In genomic region chr2:89093848-89094247, GRCm38 (mm10) we compare ENCODE assay signal across 52 mouse cellular contexts. TPM values are rescaled to one million over a fixed set of nuclear protein-coding genes. Genes with fewer than 3 reads are reported as not detected.
"Had no signal": no experiment of that assay in that cellular context is flagged by ENCODE, and none has a peak within 500 bp of the region (broad histone marks: within the 10 kb centered on the region; RNA-seq: fewer than 3 reads in every experiment).

No protein-coding gene starts in this region.

- H3K27me3 ChIP-seq: heart, embryonic 12.5 days; heart, embryonic 13.5 days; heart, embryonic 15.5 days; hindbrain, embryonic 12.5 days; hindbrain, embryonic 13.5 days; hindbrain, embryonic 15.5 days; intestine, embryonic 15.5 days; kidney, embryonic 15.5 days had no signal

- H3K9me3 ChIP-seq: heart, embryonic 12.5 days; heart, embryonic 13.5 days; heart, embryonic 15.5 days; hindbrain, embryonic 10.5 days; hindbrain, embryonic 12.5 days; hindbrain, embryonic 13.5 days; hindbrain, embryonic 15.5 days; intestine, embryonic 15.5 days; kidney, embryonic 15.5 days had no signal

- DNase-seq: heart, postnatal 10 days; heart, postnatal 14 days; heart, postnatal 36 days; heart, postnatal 4 days; kidney, adult 11 months; kidney, adult 18-20 months; kidney, adult 2 months; kidney, adult 8-10 months; kidney, adult 9 months; kidney, postnatal 10 days; kidney, postnatal 14 days; kidney, postnatal 25 days; kidney, postnatal 36 days; kidney, postnatal 4 days; layer of hippocampus, adult 9-11 months; layer of hippocampus, postnatal 36 days had no signal

- H3K9ac ChIP-seq: heart, embryonic 12.5 days; heart, embryonic 13.5 days; heart, embryonic 15.5 days; hindbrain, embryonic 12.5 days; hindbrain, embryonic 13.5 days; hindbrain, embryonic 14.5 days; hindbrain, embryonic 15.5 days; intestine, embryonic 15.5 days; kidney, embryonic 15.5 days had no signal

- H3K27ac ChIP-seq: heart, embryonic 13.5 days; heart, embryonic 15.5 days; hindbrain, embryonic 10.5 days; hindbrain, embryonic 12.5 days; hindbrain, embryonic 13.5 days; hindbrain, embryonic 14.5 days; hindbrain, embryonic 15.5 days; hindbrain, postnatal 0 days; intestine, embryonic 15.5 days; kidney, embryonic 15.5 days; kidney, postnatal 0 days; layer of hippocampus, adult 2 months; left cerebral cortex, adult 2 months had no signal

- H3K4me3 ChIP-seq: heart, embryonic 12.5 days; heart, embryonic 13.5 days; heart, embryonic 15.5 days; hindbrain, embryonic 10.5 days; hindbrain, embryonic 12.5 days; hindbrain, embryonic 13.5 days; hindbrain, embryonic 15.5 days; intestine, embryonic 15.5 days; kidney, embryonic 15.5 days; layer of hippocampus, adult 2 months; left cerebral cortex, adult 2 months had no signal

- H3K4me1 ChIP-seq: heart, embryonic 12.5 days; heart, embryonic 13.5 days; heart, embryonic 15.5 days; hindbrain, embryonic 10.5 days; hindbrain, embryonic 12.5 days; hindbrain, embryonic 13.5 days; hindbrain, embryonic 15.5 days; intestine, embryonic 15.5 days; kidney, embryonic 15.5 days had no signal

- H3K36me3 ChIP-seq: heart, embryonic 12.5 days; heart, embryonic 13.5 days; heart, embryonic 15.5 days; hindbrain, embryonic 10.5 days; hindbrain, embryonic 12.5 days; hindbrain, embryonic 13.5 days; hindbrain, embryonic 15.5 days; intestine, embryonic 15.5 days; kidney, embryonic 15.5 days had no signal

RNA-seq across cellular contexts. Expression of gene Olfr1219, which starts 10.5 kb away (rescaled TPM):
- total RNA-seq: heart, postnatal 10 days; heart, postnatal 14 days; heart, postnatal 25 days; heart, postnatal 36 days; heart, postnatal 4 days; hematopoietic stem cell, adult 5-6 weeks; hindbrain, postnatal 0 days; layer of hippocampus, adult 18-20 months; layer of hippocampus, adult 2 months; layer of hippocampus, adult 8-10 months; layer of hippocampus, postnatal 10 days; layer of hippocampus, postnatal 14 days; layer of hippocampus, postnatal 25 days; layer of hippocampus, postnatal 36 days; left cerebral cortex, adult 18-20 months; left cerebral cortex, adult 2 months; left cerebral cortex, adult 8-10 months had no signal
- polyA plus RNA-seq: heart, embryonic 11.5 days; heart, embryonic 12.5 days; heart, embryonic 13.5 days; heart, embryonic 14.5 days; heart, embryonic 15.5 days; heart, embryonic 16.5 days; heart, postnatal 0 days; hindbrain, embryonic 10.5 days; hindbrain, embryonic 11.5 days; hindbrain, embryonic 12.5 days; hindbrain, embryonic 13.5 days; hindbrain, embryonic 14.5 days; hindbrain, embryonic 15.5 days; hindbrain, embryonic 16.5 days; hindbrain, postnatal 0 days; inflammation-experienced regulatory T-cells, adult 6 months; intestine, embryonic 14.5 days; intestine, embryonic 15.5 days; intestine, embryonic 16.5 days; intestine, postnatal 0 days; kidney, adult 2 months; kidney, embryonic 14.5 days; kidney, embryonic 15.5 days; kidney, embryonic 16.5 days; kidney, postnatal 0 days; large intestine, adult 2 months had no signal

RNA-seq across cellular contexts. Expression of gene Olfr1220, which starts 12.8 kb away (rescaled TPM):
- total RNA-seq: heart, postnatal 10 days; heart, postnatal 14 days; heart, postnatal 25 days; heart, postnatal 36 days; heart, postnatal 4 days; hematopoietic stem cell, adult 5-6 weeks; hindbrain, postnatal 0 days; layer of hippocampus, adult 18-20 months; layer of hippocampus, adult 2 months; layer of hippocampus, adult 8-10 months; layer of hippocampus, postnatal 10 days; layer of hippocampus, postnatal 14 days; layer of hippocampus, postnatal 25 days; layer of hippocampus, postnatal 36 days; left cerebral cortex, adult 18-20 months; left cerebral cortex, adult 2 months; left cerebral cortex, adult 8-10 months had no signal
- polyA plus RNA-seq: heart, embryonic 11.5 days; heart, embryonic 12.5 days; heart, embryonic 13.5 days; heart, embryonic 14.5 days; heart, embryonic 15.5 days; heart, embryonic 16.5 days; heart, postnatal 0 days; hindbrain, embryonic 10.5 days; hindbrain, embryonic 11.5 days; hindbrain, embryonic 12.5 days; hindbrain, embryonic 13.5 days; hindbrain, embryonic 14.5 days; hindbrain, embryonic 15.5 days; hindbrain, embryonic 16.5 days; hindbrain, postnatal 0 days; inflammation-experienced regulatory T-cells, adult 6 months; intestine, embryonic 14.5 days; intestine, embryonic 15.5 days; intestine, embryonic 16.5 days; intestine, postnatal 0 days; kidney, adult 2 months; kidney, embryonic 14.5 days; kidney, embryonic 15.5 days; kidney, embryonic 16.5 days; kidney, postnatal 0 days; large intestine, adult 2 months had no signal

RNA-seq across cellular contexts. Expression of gene Olfr1221, which starts 23.2 kb away (rescaled TPM):
- total RNA-seq: heart, postnatal 10 days; heart, postnatal 14 days; heart, postnatal 25 days; heart, postnatal 36 days; heart, postnatal 4 days; hematopoietic stem cell, adult 5-6 weeks; hindbrain, postnatal 0 days; layer of hippocampus, adult 18-20 months; layer of hippocampus, adult 2 months; layer of hippocampus, adult 8-10 months; layer of hippocampus, postnatal 10 days; layer of hippocampus, postnatal 14 days; layer of hippocampus, postnatal 25 days; layer of hippocampus, postnatal 36 days; left cerebral cortex, adult 18-20 months; left cerebral cortex, adult 2 months; left cerebral cortex, adult 8-10 months had no signal
- polyA plus RNA-seq: heart, embryonic 11.5 days; heart, embryonic 12.5 days; heart, embryonic 13.5 days; heart, embryonic 14.5 days; heart, embryonic 15.5 days; heart, embryonic 16.5 days; heart, postnatal 0 days; hindbrain, embryonic 10.5 days; hindbrain, embryonic 11.5 days; hindbrain, embryonic 12.5 days; hindbrain, embryonic 13.5 days; hindbrain, embryonic 14.5 days; hindbrain, embryonic 15.5 days; hindbrain, embryonic 16.5 days; hindbrain, postnatal 0 days; inflammation-experienced regulatory T-cells, adult 6 months; intestine, embryonic 14.5 days; intestine, embryonic 15.5 days; intestine, embryonic 16.5 days; intestine, postnatal 0 days; kidney, adult 2 months; kidney, embryonic 14.5 days; kidney, embryonic 15.5 days; kidney, embryonic 16.5 days; kidney, postnatal 0 days; large intestine, adult 2 months had no signal

RNA-seq across cellular contexts. Expression of gene Olfr1218, which starts 32.9 kb away (rescaled TPM):
- total RNA-seq: heart, postnatal 10 days; heart, postnatal 14 days; heart, postnatal 25 days; heart, postnatal 36 days; heart, postnatal 4 days; hematopoietic stem cell, adult 5-6 weeks; hindbrain, postnatal 0 days; layer of hippocampus, adult 18-20 months; layer of hippocampus, adult 2 months; layer of hippocampus, adult 8-10 months; layer of hippocampus, postnatal 10 days; layer of hippocampus, postnatal 14 days; layer of hippocampus, postnatal 25 days; layer of hippocampus, postnatal 36 days; left cerebral cortex, adult 18-20 months; left cerebral cortex, adult 2 months; left cerebral cortex, adult 8-10 months had no signal
- polyA plus RNA-seq: heart, embryonic 11.5 days; heart, embryonic 12.5 days; heart, embryonic 13.5 days; heart, embryonic 14.5 days; heart, embryonic 15.5 days; heart, embryonic 16.5 days; heart, postnatal 0 days; hindbrain, embryonic 10.5 days; hindbrain, embryonic 11.5 days; hindbrain, embryonic 12.5 days; hindbrain, embryonic 13.5 days; hindbrain, embryonic 14.5 days; hindbrain, embryonic 15.5 days; hindbrain, embryonic 16.5 days; hindbrain, postnatal 0 days; inflammation-experienced regulatory T-cells, adult 6 months; intestine, embryonic 14.5 days; intestine, embryonic 15.5 days; intestine, embryonic 16.5 days; intestine, postnatal 0 days; kidney, adult 2 months; kidney, embryonic 14.5 days; kidney, embryonic 15.5 days; kidney, embryonic 16.5 days; kidney, postnatal 0 days; large intestine, adult 2 months had no signal

RNA-seq across cellular contexts. Expression of gene Olfr1222, which starts 39.0 kb away (rescaled TPM):
- total RNA-seq: heart, postnatal 10 days; heart, postnatal 14 days; heart, postnatal 25 days; heart, postnatal 36 days; heart, postnatal 4 days; hematopoietic stem cell, adult 5-6 weeks; hindbrain, postnatal 0 days; layer of hippocampus, adult 18-20 months; layer of hippocampus, adult 2 months; layer of hippocampus, adult 8-10 months; layer of hippocampus, postnatal 10 days; layer of hippocampus, postnatal 14 days; layer of hippocampus, postnatal 25 days; layer of hippocampus, postnatal 36 days; left cerebral cortex, adult 18-20 months; left cerebral cortex, adult 2 months; left cerebral cortex, adult 8-10 months had no signal
- polyA plus RNA-seq: heart, embryonic 11.5 days; heart, embryonic 12.5 days; heart, embryonic 13.5 days; heart, embryonic 14.5 days; heart, embryonic 15.5 days; heart, embryonic 16.5 days; heart, postnatal 0 days; hindbrain, embryonic 10.5 days; hindbrain, embryonic 11.5 days; hindbrain, embryonic 12.5 days; hindbrain, embryonic 13.5 days; hindbrain, embryonic 14.5 days; hindbrain, embryonic 15.5 days; hindbrain, embryonic 16.5 days; hindbrain, postnatal 0 days; inflammation-experienced regulatory T-cells, adult 6 months; intestine, embryonic 14.5 days; intestine, embryonic 15.5 days; intestine, embryonic 16.5 days; intestine, postnatal 0 days; kidney, adult 2 months; kidney, embryonic 14.5 days; kidney, embryonic 15.5 days; kidney, embryonic 16.5 days; kidney, postnatal 0 days; large intestine, adult 2 months had no signal
